Mouse (Mus musculus) liver, embryonic 16.5 days (tissue): ENCODE measurements around the gene Sac3d1. TPM values are rescaled to one million over a fixed set of nuclear protein-coding genes. Genes with fewer than 3 reads are reported as not detected.
A peak's percentile ranks its signal among the peaks of the same experiment; 100 is the strongest.

Experiments
- ATAC-seq: fragments of 200-750 bp; cut with Nextera tagmentation; 2 replicates; pipeline ENCODE4 v1.8.0; 2017; ENCODE audit warnings: low read depth, mild to moderate bottlenecking, moderate number of reproducible peaks, moderate library complexity
- H3K27ac ChIP-seq: fragments of 300-500 bp; sonication (generic); 2 replicates; pipeline ENCODE4 v1.5.1; 2014; ENCODE audit warnings: mild to moderate bottlenecking, low read length
- H3K27me3 ChIP-seq: fragments of 300-500 bp; sonication (generic); 2 replicates; pipeline ENCODE4 v1.6.1; 2014; ENCODE audit warnings: low read depth, low read length, mixed read lengths; ENCODE audit not compliant: control insufficient read depth, insufficient read depth
- H3K36me3 ChIP-seq: fragments of 300-500 bp; sonication (generic); 2 replicates; pipeline ENCODE4 v1.6.1; 2014; ENCODE audit warnings: mild to moderate bottlenecking; ENCODE audit not compliant: control insufficient read depth, insufficient read depth
- H3K4me1 ChIP-seq: fragments of 300-500 bp; sonication (generic); 2 replicates; pipeline ENCODE4 v1.6.1; 2014; ENCODE audit warnings: low read depth, low read length, mixed read lengths; ENCODE audit not compliant: control insufficient read depth
- H3K4me2 ChIP-seq: fragments of 300-500 bp; sonication (generic); 2 replicates; pipeline ENCODE4 v1.6.1; 2014; ENCODE audit warnings: low read depth, low read length, mixed read lengths
- H3K4me3 ChIP-seq: fragments of 300-500 bp; sonication (generic); 2 replicates; pipeline ENCODE4 v1.5.1; 2014; ENCODE audit warnings: low read depth, mild to moderate bottlenecking, low read length
- H3K9ac ChIP-seq: fragments of 300-500 bp; sonication (generic); 2 replicates; pipeline ENCODE4 v1.6.1; 2014; ENCODE audit warnings: low read depth, low read length
- H3K9me3 ChIP-seq: fragments of 300-500 bp; sonication (generic); replicated peaks from 2 replicates; pipeline ENCODE4 v1.6.1; 2016; ENCODE audit warnings: low read length; ENCODE audit not compliant: control insufficient read depth
- WGBS: fragments of 180-500 bp; shearing (Covaris S2); extraction: QIAGEN DNeasy Blood & Tissue Kit; methylation state at CpG from one replicate; pipeline ENCODE4 v1.1.7; 2014; ENCODE audit not compliant: insufficient replicate concordance; 5-methylcytosine and 5-hydroxymethylcytosine counted together
- polyA plus RNA-seq: library from polyadenylated mRNA; unstranded; fragments of >200 nt; fragmentation: Nextera tagmentation; extraction: Ambion mirVana; gene quantifications from 2 replicates; pipeline ENCODE4 v1.2.1, GENCODE M21; 2015

Sac3d1 gene
- polyA plus RNA-seq, 1 experiment from 2014 or later = 16.8 TPM

GRCm38 (mm10) chr19:6126789-6127580 is 8.5 kb upstream of the Sac3d1 start:
- no peaks in the 10 kb centered on the region for H3K9me3 ChIP-seq
- no peak for ATAC-seq
- H3K27me3 ChIP-seq = no peaks in the 10 kb centered on the region
- peak overlapping the region; percentile 73 for H3K4me3 ChIP-seq
- peak overlapping the region; percentile 82 for H3K9ac ChIP-seq
- 57% methylated on average over 10 of the region's 10 CpGs for WGBS
- no peaks in the 10 kb centered on the region for H3K36me3 ChIP-seq
- peaks cover 49% of the 10 kb centered on the region for H3K4me1 ChIP-seq
- peak overlapping the region; percentile 70 for H3K4me2 ChIP-seq
- H3K27ac ChIP-seq = peak overlapping the region; percentile 97

- Histone ChIP-seq H3K4me2 (peak overlapping the region; percentile 70), H3K36me3 (no peaks in the 10 kb centered on the region), H3K27me3 (no peaks in the 10 kb centered on the region), H3K4me3 (peak overlapping the region; percentile 73), H3K9me3 (no peaks in the 10 kb centered on the region), H3K27ac (peak overlapping the region; percentile 97), H3K4me1 (peaks cover 42% of the 10 kb centered on the region), H3K9ac (peak overlapping the region; percentile 28)
- ATAC-seq = no peak
- WGBS = 17% methylated on average over 4 of the region's 4 CpGs
These were observed 7.8 kb upstream of the Sac3d1 start for GRCm38 (mm10) chr19:6126289-6126688.

GRCm38 (mm10) chr19:6124898-6125297 is 6.4 kb upstream of the Sac3d1 start:
- no peaks in the 10 kb centered on the region for H3K27me3 ChIP-seq

GRCm38 (mm10) chr19:6123330-6123729 is 4.9 kb upstream of the Sac3d1 start:
- no peak for ATAC-seq
- Histone ChIP-seq H3K27ac (no peak overlapping the region), H3K4me1 (peaks cover 22% of the 10 kb centered on the region), H3K9me3 (no peaks in the 10 kb centered on the region), H3K27me3 (no peaks in the 10 kb centered on the region), H3K4me2 (no peak overlapping the region), H3K4me3 (no peak overlapping the region), H3K9ac (no peak overlapping the region), H3K36me3 (peaks cover 8% of the 10 kb centered on the region; the same call in 1 of the 2 replicates)
- WGBS = 81% methylated on average over 8 of the region's 8 CpGs

More at GRCm38 (mm10) chr19:6124898-6125297, 6.4 kb upstream of the Sac3d1 start:
- Histone ChIP-seq H3K4me2 (no peak overlapping the region), H3K36me3 (peaks cover 6% of the 10 kb centered on the region; the same call in 1 of the 2 replicates), H3K4me3 (no peak overlapping the region), H3K9me3 (no peaks in the 10 kb centered on the region), H3K4me1 (peaks cover 28% of the 10 kb centered on the region), H3K27ac (no peak overlapping the region), H3K9ac (no peak overlapping the region)
- no peak for ATAC-seq
- 61% methylated on average over 2 of the region's 2 CpGs for WGBS

- peak overlapping the region; percentile 54 for H3K27ac ChIP-seq
- ATAC-seq = peak; percentile 42
- H3K4me2 ChIP-seq = peak overlapping the region; percentile 23
- no peaks in the 10 kb centered on the region for H3K27me3 ChIP-seq
- H3K4me3 ChIP-seq = peak overlapping the region; percentile 31
- H3K4me1 ChIP-seq = peaks cover 23% of the 10 kb centered on the region
- H3K36me3 ChIP-seq = peaks cover 8% of the 10 kb centered on the region; the same call in 1 of the 2 replicates
- WGBS = 73% methylated on average over 19 of the region's 19 CpGs
- H3K9me3 ChIP-seq = no peaks in the 10 kb centered on the region
- H3K9ac ChIP-seq = no peak overlapping the region; the same call in 1 of the 2 replicates
These were observed 3.3 kb upstream of the Sac3d1 start for GRCm38 (mm10) chr19:6121761-6122160.

GRCm38 (mm10) chr19:6118677-6119185 is 281 bp upstream of the Sac3d1 start:
- no peaks in the 10 kb centered on the region for H3K27me3 ChIP-seq

GRCm38 (mm10) chr19:6117346-6117985 is 984 bp downstream of the Sac3d1 start:
- Histone ChIP-seq H3K27ac (peak overlapping the region; percentile 90), H3K4me3 (peak overlapping the region; percentile 70), H3K4me2 (peak overlapping the region; percentile 86), H3K9me3 (no peaks in the 10 kb centered on the region), H3K27me3 (no peaks in the 10 kb centered on the region), H3K9ac (peak overlapping the region; percentile 85), H3K36me3 (peaks cover 26% of the 10 kb centered on the region), H3K4me1 (peaks cover 20% of the 10 kb centered on the region)
- no peak for ATAC-seq
- WGBS = 2% methylated on average over 32 of the region's 32 CpGs

More at GRCm38 (mm10) chr19:6118677-6119185, 281 bp upstream of the Sac3d1 start:
- Histone ChIP-seq H3K36me3 (peaks cover 26% of the 10 kb centered on the region), H3K27ac (peak overlapping the region; percentile 90), H3K9me3 (no peaks in the 10 kb centered on the region), H3K9ac (peak overlapping the region; percentile 85), H3K4me1 (peaks cover 20% of the 10 kb centered on the region), H3K4me3 (peak overlapping the region; percentile 70), H3K4me2 (peak overlapping the region; percentile 86)
- 5% methylated on average over 8 of the region's 8 CpGs for WGBS
- no peak for ATAC-seq

GRCm38 (mm10) chr19:6116113-6116850 is 2.2 kb downstream of the Sac3d1 start:
- H3K27me3 ChIP-seq = no peaks in the 10 kb centered on the region
- H3K4me1 ChIP-seq = peaks cover 20% of the 10 kb centered on the region
- 88% methylated on average over 15 of the region's 15 CpGs for WGBS
- ATAC-seq = no peak
- peaks cover 26% of the 10 kb centered on the region for H3K36me3 ChIP-seq
- no peak overlapping the region for H3K4me3 ChIP-seq
- H3K9me3 ChIP-seq = no peaks in the 10 kb centered on the region
- no peak overlapping the region for H3K9ac ChIP-seq
- H3K4me2 ChIP-seq = peak overlapping the region; percentile 86
- H3K27ac ChIP-seq = no peak overlapping the region
